Mouse (Mus musculus): ENCODE measurements around the gene Atp5d.

Gene Atp5d

GRCm38 (mm10) chr10:80141243-80141642 is 2.8 kb downstream of the Atp5d start:
- peak; percentile 99 for DNase-seq (ENCODE audit: low read depth, low spot score)

- DNase-seq (ENCODE audit: low read depth, low spot score), result peak; percentile 100
These were observed 3.5 kb downstream of the Atp5d start for GRCm38 (mm10) chr10:80141786-80142529.

GRCm38 (mm10) chr10:80142530-80142925 is 4.1 kb downstream of the Atp5d start:
- DNase-seq (ENCODE audit: low read depth, low spot score), result peak; percentile 56

- no peak for DNase-seq (ENCODE audit: low read depth, low spot score)
These were observed 5.2 kb downstream of the Atp5d start for GRCm38 (mm10) chr10:80143664-80144063.

GRCm38 (mm10) chr10:80144159-80144558 is 5.7 kb downstream of the Atp5d start:
- DNase-seq (ENCODE audit: low read depth, low spot score), result no peak

GRCm38 (mm10) chr10:80144864-80145838 is 6.7 kb downstream of the Atp5d start:
- peak; percentile 88 for DNase-seq (ENCODE audit: low read depth, low spot score)

- DNase-seq (ENCODE audit: low read depth, low spot score), result peak; percentile 59
These were observed 7.5 kb downstream of the Atp5d start for GRCm38 (mm10) chr10:80145896-80146295.

- no peak for DNase-seq (ENCODE audit: low read depth, low spot score)
These were observed 8.2 kb downstream of the Atp5d start for GRCm38 (mm10) chr10:80146568-80147011.

- no peak for DNase-seq (ENCODE audit: low read depth, low spot score)
These were observed 8.8 kb downstream of the Atp5d start for GRCm38 (mm10) chr10:80147146-80147718.

GRCm38 (mm10) chr10:80147719-80148601 is 9.5 kb downstream of the Atp5d start, which contains the start of gene Midn:
Midn (plus strand) TSS chr10:80148272.
- peak; percentile 84 for DNase-seq (ENCODE audit: low read depth, low spot score)

- peak; percentile 97 for DNase-seq (ENCODE audit: low read depth, low spot score)
These were observed 10.3 kb downstream of the Atp5d start for GRCm38 (mm10) chr10:80148610-80149290.

- DNase-seq (ENCODE audit: low read depth, low spot score), result peak; percentile 99
These were observed 11.1 kb downstream of the Atp5d start for GRCm38 (mm10) chr10:80149291-80150225.

- peak; percentile 44 for DNase-seq (ENCODE audit: low read depth, low spot score)
These were observed 12.1 kb downstream of the Atp5d start for GRCm38 (mm10) chr10:80150226-80151210.

GRCm38 (mm10) chr10:80151211-80152034 is 13.0 kb downstream of the Atp5d start:
- DNase-seq (ENCODE audit: low read depth, low spot score), result peak; percentile 82

- DNase-seq (ENCODE audit: low read depth, low spot score), result peak; percentile 70
These were observed 13.8 kb downstream of the Atp5d start for GRCm38 (mm10) chr10:80152071-80152872.

- no peak for DNase-seq (ENCODE audit: low read depth, low spot score)
These were observed 14.4 kb downstream of the Atp5d start for GRCm38 (mm10) chr10:80152873-80153260.

Measured in brain, adult 2 months (tissue).